Mouse (Mus musculus): ENCODE measurements at regions not wholly inside any gene's neighbourhood (a gene's known extent, or its start where the extent isn't known, plus 50 kb on each side); places are given as distances from the start of the nearest gene placed in this dataset.
"Not testable (repeated sequence)": the region's sequence is repeated elsewhere in the genome, so short reads cannot be mapped to it uniquely, and the experiment has no call there.

GRCm38 (mm10) chr2:116526203-116526602 is 352.3 kb upstream of the Tmco5 start:
- in situ Hi-C loops (cut with MboI, MseI) = not testable (repeated sequence)

GRCm38 (mm10) chr2:116536453-116536852 is 342.0 kb upstream of the Tmco5 start:
- in situ Hi-C loops (cut with MboI, MseI) = no loop called here

GRCm38 (mm10) chr2:116559350-116559749 is 319.1 kb upstream of the Tmco5 start:
- in situ Hi-C loops (cut with MboI, MseI) = no loop called here

GRCm38 (mm10) chr2:116583989-116584388 is 294.5 kb upstream of the Tmco5 start:
- in situ Hi-C loops (cut with MboI, MseI) = no loop called here

- in situ Hi-C loops (cut with MboI, MseI) = no loop called here
Observed at GRCm38 (mm10) chr2:116586203-116586959, 292.1 kb upstream of the Tmco5 start.

- in situ Hi-C loops (cut with MboI, MseI) = no loop called here
Observed at GRCm38 (mm10) chr2:116605869-116606268, 272.6 kb upstream of the Tmco5 start.

GRCm38 (mm10) chr2:116639935-116640334 is 238.6 kb upstream of the Tmco5 start:
- in situ Hi-C loops (cut with MboI, MseI) = no loop called here

- in situ Hi-C loops (cut with MboI, MseI) = no loop called here
Observed at GRCm38 (mm10) chr2:116652106-116652505, 226.4 kb upstream of the Tmco5 start.

- in situ Hi-C loops (cut with MboI, MseI) = no loop called here
Observed at GRCm38 (mm10) chr2:116685756-116686155, 192.7 kb upstream of the Tmco5 start.

GRCm38 (mm10) chr2:116697542-116697941 is 180.9 kb upstream of the Tmco5 start:
- in situ Hi-C loops (cut with MboI, MseI) = no loop called here

GRCm38 (mm10) chr2:116704705-116705104 is 173.8 kb upstream of the Tmco5 start:
- in situ Hi-C loops (cut with MboI, MseI) = no loop called here

GRCm38 (mm10) chr2:116709608-116710007 is 168.9 kb upstream of the Tmco5 start:
- in situ Hi-C loops (cut with MboI, MseI) = no loop called here

GRCm38 (mm10) chr2:116716529-116717201 is 161.8 kb upstream of the Tmco5 start:
- in situ Hi-C loops (cut with MboI, MseI) = no loop called here

- in situ Hi-C loops (cut with MboI, MseI) = no loop called here
Observed at GRCm38 (mm10) chr2:116718637-116719036, 159.9 kb upstream of the Tmco5 start.

GRCm38 (mm10) chr2:116727591-116727990 is 150.9 kb upstream of the Tmco5 start:
- in situ Hi-C loops (cut with MboI, MseI) = no loop called here

GRCm38 (mm10) chr2:116735702-116736101 is 142.8 kb upstream of the Tmco5 start:
- in situ Hi-C loops (cut with MboI, MseI) = no loop called here

GRCm38 (mm10) chr2:116768459-116769047 is 109.9 kb upstream of the Tmco5 start:
- in situ Hi-C loops (cut with MboI, MseI) = no loop called here

GRCm38 (mm10) chr2:116769186-116769585 is 109.3 kb upstream of the Tmco5 start:
- in situ Hi-C loops (cut with MboI, MseI) = no loop called here

- in situ Hi-C loops (cut with MboI, MseI) = no loop called here
Observed at GRCm38 (mm10) chr2:116772569-116772968, 105.9 kb upstream of the Tmco5 start.

- in situ Hi-C loops (cut with MboI, MseI) = no loop called here
Observed at GRCm38 (mm10) chr2:116800141-116800540, 78.3 kb upstream of the Tmco5 start.

- in situ Hi-C loops (cut with MboI, MseI) = no loop called here
Observed at GRCm38 (mm10) chr2:116801578-116801977, 76.9 kb upstream of the Tmco5 start.

GRCm38 (mm10) chr2:116807207-116807606 is 71.3 kb upstream of the Tmco5 start:
- in situ Hi-C loops (cut with MboI, MseI) = no loop called here

GRCm38 (mm10) chr2:116807636-116808035 is 70.9 kb upstream of the Tmco5 start:
- in situ Hi-C loops (cut with MboI, MseI) = no loop called here

All from T-helper 1 cell (primary cell).